Mouse (Mus musculus): ENCODE data around the gene Ubac2. TPM values are rescaled to one million over a fixed set of nuclear protein-coding genes. Genes with fewer than 3 reads are reported as not detected.
A peak's percentile ranks its signal among the peaks of the same experiment; 100 is the strongest.

The Ubac2 gene
- polyA plus RNA-seq, 1 experiment, result 49.0 TPM

DNA sequence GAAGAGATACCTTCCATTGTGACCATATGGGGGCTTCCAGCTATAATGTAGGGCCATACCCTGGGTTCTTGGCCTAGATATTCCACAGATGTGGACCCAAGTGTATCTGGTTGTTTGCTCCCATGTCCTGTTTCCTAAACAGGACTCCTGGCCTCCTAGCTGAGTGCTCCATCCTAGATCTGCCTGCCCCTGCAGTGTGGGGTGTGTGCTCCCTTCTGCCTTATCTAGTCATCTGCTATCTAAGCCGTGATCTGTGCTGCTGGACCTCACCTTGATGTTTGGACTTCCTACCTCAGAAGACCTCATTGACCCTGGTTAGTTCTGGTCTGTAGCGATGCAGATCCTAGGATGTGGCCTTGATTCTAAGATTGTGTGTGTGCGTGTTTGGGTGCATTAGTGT is 111.4 kb downstream of the Ubac2 start:
- Histone ChIP-seq H3K4me1 (ENCODE audit: control insufficient read depth, insufficient read depth, low read length) (peaks cover 81% of the 10 kb centered on the region), H3K27ac (ENCODE audit: insufficient read depth, low read depth, low read length) (no peak overlapping the region), H3K4me3 (ENCODE audit: insufficient read depth, low read length) (no peak overlapping the region)
- TF ChIP-seq POLR2A (IDR thresholded peaks at IDR 0.05; ENCODE audit: borderline replicate concordance, low read depth, low read length) (no peak), CTCF (IDR thresholded peaks at IDR 0.05; ENCODE audit: low read depth, low read length) (no peak)

- peak overlapping the region; percentile 13; the same call in 1 of the 2 replicates for H3K27ac ChIP-seq (ENCODE audit: insufficient read depth, low read depth, low read length)
These were observed 112.5 kb downstream of the Ubac2 start for GRCm38 (mm10) chr14:121990897-121991296.

GRCm38 (mm10) chr14:121991921-121992320 is 113.5 kb downstream of the Ubac2 start:
- no peak overlapping the region for H3K4me3 ChIP-seq (ENCODE audit: insufficient read depth, low read length)
- peak overlapping the region; percentile 69 for H3K27ac ChIP-seq (ENCODE audit: insufficient read depth, low read depth, low read length)
- TF ChIP-seq POLR2A (IDR thresholded peaks at IDR 0.05; ENCODE audit: borderline replicate concordance, low read depth, low read length) (no peak), CTCF (IDR thresholded peaks at IDR 0.05; ENCODE audit: low read depth, low read length) (no peak)
- peaks cover 87% of the 10 kb centered on the region for H3K4me1 ChIP-seq (ENCODE audit: control insufficient read depth, insufficient read depth, low read length)

More at GRCm38 (mm10) chr14:121990897-121991296, 112.5 kb downstream of the Ubac2 start:
- Histone ChIP-seq H3K4me3 (ENCODE audit: insufficient read depth, low read length) (no peak overlapping the region), H3K4me1 (ENCODE audit: control insufficient read depth, insufficient read depth, low read length) (peaks cover 88% of the 10 kb centered on the region)
- TF ChIP-seq CTCF (IDR thresholded peaks at IDR 0.05; ENCODE audit: low read depth, low read length) (no peak), POLR2A (IDR thresholded peaks at IDR 0.05; ENCODE audit: borderline replicate concordance, low read depth, low read length) (no peak)

DNA sequence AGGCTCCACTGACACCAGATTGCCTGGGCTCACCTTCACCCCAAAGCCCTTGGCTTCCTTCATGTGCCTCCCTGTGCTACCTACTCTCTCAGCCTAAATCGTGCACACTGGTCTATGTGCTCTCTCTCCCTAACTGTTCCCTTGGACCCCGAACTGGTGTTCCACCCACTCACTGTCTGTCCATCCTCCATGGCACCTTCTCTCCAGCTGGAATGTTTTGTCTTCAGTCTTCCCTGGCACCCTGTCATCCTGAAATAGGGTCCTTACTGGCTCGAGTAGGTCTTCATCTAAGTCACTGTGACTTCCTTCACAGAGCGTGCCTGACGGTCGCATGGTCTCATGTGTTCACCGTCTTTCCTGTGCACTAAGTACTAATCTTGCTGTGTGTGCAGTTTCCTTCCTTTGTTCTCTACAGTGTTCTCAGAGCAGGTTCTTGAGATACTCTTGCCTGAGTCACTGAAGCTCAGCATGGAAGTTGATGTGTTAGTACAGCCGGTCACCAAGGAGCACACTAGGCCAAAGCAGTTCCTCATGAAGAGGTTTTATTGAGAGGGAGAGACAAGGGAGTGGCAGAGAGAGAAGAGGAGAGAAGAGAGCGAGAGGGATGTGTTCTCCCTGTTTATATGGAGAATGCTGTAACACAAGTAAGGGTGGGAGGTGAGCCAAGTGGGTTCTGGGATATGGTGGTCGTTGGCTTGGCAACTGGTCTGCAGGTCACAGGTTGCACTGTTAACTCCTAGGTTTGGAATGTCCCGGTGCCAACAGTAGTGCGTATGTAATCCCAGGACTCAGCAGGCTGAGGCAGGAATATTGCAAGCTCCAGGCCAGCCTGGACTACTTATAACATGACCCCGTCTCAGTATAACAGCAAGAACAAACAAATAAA is 114.2 kb downstream of the Ubac2 start:
- Histone ChIP-seq H3K4me3 (ENCODE audit: insufficient read depth, low read length) (no peak overlapping the region), H3K27ac (ENCODE audit: insufficient read depth, low read depth, low read length) (peak overlapping the region; percentile 69), H3K4me1 (ENCODE audit: control insufficient read depth, insufficient read depth, low read length) (peaks cover 85% of the 10 kb centered on the region)
- TF ChIP-seq POLR2A (IDR thresholded peaks at IDR 0.05; ENCODE audit: borderline replicate concordance, low read depth, low read length), result no peak
- TF ChIP-seq CTCF (IDR thresholded peaks at IDR 0.05; ENCODE audit: low read depth, low read length), result no peak

DNA sequence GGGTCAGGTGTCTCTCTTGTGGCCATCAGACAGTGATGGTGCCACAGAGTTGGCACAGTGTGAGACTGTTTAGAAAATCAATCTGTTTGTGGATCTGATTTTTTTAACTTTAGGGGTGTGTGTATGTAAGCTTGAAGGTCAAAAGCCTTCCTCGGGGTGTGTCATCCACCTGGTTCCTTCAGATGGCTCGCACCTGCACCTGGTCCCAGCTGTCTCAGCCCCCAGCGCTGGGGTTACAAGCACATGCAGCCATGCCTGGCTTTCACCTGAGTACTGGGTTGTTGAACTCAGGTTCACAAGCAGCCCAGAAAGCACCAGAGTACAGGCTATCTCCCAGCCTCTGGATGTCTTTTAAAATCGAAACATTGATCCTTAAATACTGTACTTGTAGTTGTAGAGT is 115.2 kb downstream of the Ubac2 start:
- H3K4me1 ChIP-seq (ENCODE audit: control insufficient read depth, insufficient read depth, low read length), result peaks cover 84% of the 10 kb centered on the region
- H3K4me3 ChIP-seq (ENCODE audit: insufficient read depth, low read length), result no peak overlapping the region
- no peak for TF ChIP-seq CTCF (IDR thresholded peaks at IDR 0.05; ENCODE audit: low read depth, low read length)
- TF ChIP-seq POLR2A (IDR thresholded peaks at IDR 0.05; ENCODE audit: borderline replicate concordance, low read depth, low read length), result no peak
- peak overlapping the region; percentile 17; the same call in 1 of the 2 replicates for H3K27ac ChIP-seq (ENCODE audit: insufficient read depth, low read depth, low read length)

- no peak overlapping the region for H3K4me3 ChIP-seq (ENCODE audit: insufficient read depth, low read length)
- peak overlapping the region; percentile 84 for H3K27ac ChIP-seq (ENCODE audit: insufficient read depth, low read depth, low read length)
- TF ChIP-seq CTCF (IDR thresholded peaks at IDR 0.05; ENCODE audit: low read depth, low read length) (no peak), POLR2A (IDR thresholded peaks at IDR 0.05; ENCODE audit: borderline replicate concordance, low read depth, low read length) (no peak)
- peaks cover 83% of the 10 kb centered on the region for H3K4me1 ChIP-seq (ENCODE audit: control insufficient read depth, insufficient read depth, low read length)
These were observed 115.8 kb downstream of the Ubac2 start for GRCm38 (mm10) chr14:121994171-121994700.

DNA sequence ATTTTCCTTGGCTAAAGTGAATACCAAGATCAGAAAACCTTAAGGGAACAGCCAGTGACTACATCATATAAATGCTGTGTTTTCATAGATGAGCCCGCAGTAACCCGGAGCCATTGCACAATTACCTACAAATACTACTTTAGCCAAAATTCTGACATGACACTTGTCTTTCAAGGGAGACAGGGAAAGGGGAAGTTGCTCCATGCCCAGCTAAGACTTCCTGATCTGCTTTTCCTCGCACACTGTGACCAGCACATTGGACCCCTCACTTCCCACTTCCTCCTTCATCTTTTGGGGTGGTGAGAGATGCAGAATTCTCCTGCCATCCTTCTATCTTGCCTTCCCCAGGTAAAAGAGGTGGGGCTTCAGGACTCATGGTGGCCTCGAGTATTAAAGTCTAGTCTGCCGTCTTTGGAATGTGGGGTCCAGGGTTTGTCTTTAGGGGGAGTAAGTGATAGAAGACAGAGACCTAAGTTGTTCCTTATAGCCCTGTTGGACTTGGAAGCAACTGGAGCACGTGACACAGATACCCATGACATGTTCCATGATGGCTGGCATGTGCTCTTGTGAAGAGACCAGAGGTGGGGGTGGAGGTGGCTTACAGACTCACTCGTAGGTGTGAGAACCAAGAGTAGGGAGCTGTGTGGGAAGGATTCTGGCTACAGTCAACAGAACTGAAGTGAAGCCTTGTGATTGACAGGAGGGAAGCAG is 116.6 kb downstream of the Ubac2 start:
- no peak overlapping the region for H3K4me3 ChIP-seq (ENCODE audit: insufficient read depth, low read length)
- TF ChIP-seq CTCF (IDR thresholded peaks at IDR 0.05; ENCODE audit: low read depth, low read length) (no peak), POLR2A (IDR thresholded peaks at IDR 0.05; ENCODE audit: borderline replicate concordance, low read depth, low read length) (no peak)
- peaks cover 84% of the 10 kb centered on the region for H3K4me1 ChIP-seq (ENCODE audit: control insufficient read depth, insufficient read depth, low read length)
- H3K27ac ChIP-seq (ENCODE audit: insufficient read depth, low read depth, low read length), result peak overlapping the region; percentile 88

GRCm38 (mm10) chr14:121995557-121995870 is 117.1 kb downstream of the Ubac2 start:
- no peak overlapping the region for H3K4me3 ChIP-seq (ENCODE audit: insufficient read depth, low read length)
- TF ChIP-seq POLR2A (IDR thresholded peaks at IDR 0.05; ENCODE audit: borderline replicate concordance, low read depth, low read length) (no peak), CTCF (IDR thresholded peaks at IDR 0.05; ENCODE audit: low read depth, low read length) (no peak)
- peaks cover 84% of the 10 kb centered on the region for H3K4me1 ChIP-seq (ENCODE audit: control insufficient read depth, insufficient read depth, low read length)
- peak overlapping the region; percentile 88 for H3K27ac ChIP-seq (ENCODE audit: insufficient read depth, low read depth, low read length)

DNA sequence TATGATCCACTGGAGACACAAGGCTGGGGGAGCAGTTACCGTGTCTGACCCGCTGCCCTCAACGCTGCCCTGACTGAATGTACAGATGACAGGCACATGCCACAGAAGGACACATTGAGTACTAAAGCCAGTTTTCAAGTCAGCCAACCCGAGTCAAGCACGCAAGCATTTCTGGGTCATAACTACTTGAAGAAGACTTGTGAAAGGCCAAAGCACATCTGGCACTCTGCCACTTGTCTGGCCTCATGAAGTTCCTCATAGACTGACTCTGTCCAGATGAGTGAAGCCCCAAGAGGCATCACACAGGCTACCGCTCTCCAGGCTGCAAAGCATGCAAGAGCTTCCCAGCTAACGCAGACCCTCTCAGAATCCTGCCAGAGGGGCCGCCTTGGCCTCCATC is 118.4 kb downstream of the Ubac2 start:
- Histone ChIP-seq H3K27ac (ENCODE audit: insufficient read depth, low read depth, low read length) (peak overlapping the region; percentile 88), H3K4me3 (ENCODE audit: insufficient read depth, low read length) (peak overlapping the region; percentile 33), H3K4me1 (ENCODE audit: control insufficient read depth, insufficient read depth, low read length) (peaks cover 75% of the 10 kb centered on the region)
- TF ChIP-seq POLR2A (IDR thresholded peaks at IDR 0.05; ENCODE audit: borderline replicate concordance, low read depth, low read length) (peak; percentile 82; the same call in 1 of the 2 replicates), CTCF (IDR thresholded peaks at IDR 0.05; ENCODE audit: low read depth, low read length) (no peak)
